Mouse (Mus musculus) lung, postnatal 36 days (tissue): ENCODE measurements around the gene Ntng2.

ENCODE experiments used
- DNase-seq: peaks from one replicate; pipeline ENCODE4 v3.0.0; 2022; ENCODE audit warnings: mixed read lengths

Ntng2 gene

GRCm38 (mm10) chr2:29235811-29236210 lies 17.0 kb downstream of the Ntng2 start:
- no peak for DNase-seq

GRCm38 (mm10) chr2:29235026-29235425 lies 17.8 kb downstream of the Ntng2 start:
- DNase-seq: no peak

GRCm38 (mm10) chr2:29234002-29234401 lies 18.8 kb downstream of the Ntng2 start:
- DNase-seq: no peak

- DNase-seq: no peak
Observed at GRCm38 (mm10) chr2:29230191-29230835, 22.5 kb downstream of the Ntng2 start.

- no peak for DNase-seq
Observed at GRCm38 (mm10) chr2:29226671-29227070, 26.1 kb downstream of the Ntng2 start.

GRCm38 (mm10) chr2:29223591-29224262 lies 29.1 kb downstream of the Ntng2 start:
- no peak for DNase-seq

- DNase-seq: peak; percentile 23
Observed at GRCm38 (mm10) chr2:29222302-29222701, 30.5 kb downstream of the Ntng2 start.

- no peak for DNase-seq
Observed at GRCm38 (mm10) chr2:29218831-29219230, 34.0 kb downstream of the Ntng2 start.

GRCm38 (mm10) chr2:29217897-29218296 lies 34.9 kb downstream of the Ntng2 start:
- peak; percentile 34 for DNase-seq

GRCm38 (mm10) chr2:29217042-29217441 lies 35.8 kb downstream of the Ntng2 start:
- no peak for DNase-seq

- peak; percentile 51 for DNase-seq
Observed at GRCm38 (mm10) chr2:29216286-29217012, 36.4 kb downstream of the Ntng2 start.

GRCm38 (mm10) chr2:29206156-29206555 lies 46.6 kb downstream of the Ntng2 start:
- DNase-seq: no peak

- no peak for DNase-seq
Observed at GRCm38 (mm10) chr2:29201223-29201955, 51.4 kb downstream of the Ntng2 start.

GRCm38 (mm10) chr2:29199909-29200308 lies 52.9 kb downstream of the Ntng2 start:
- peak; percentile 74 for DNase-seq

GRCm38 (mm10) chr2:29198446-29198845 lies 54.4 kb downstream of the Ntng2 start:
- DNase-seq: no peak

GRCm38 (mm10) chr2:29196844-29197243 lies 56.0 kb downstream of the Ntng2 start:
- no peak for DNase-seq

GRCm38 (mm10) chr2:29194547-29195463 lies 58.0 kb downstream of the Ntng2 start:
- peak; percentile 81 for DNase-seq

GRCm38 (mm10) chr2:29193819-29194546 lies 58.8 kb downstream of the Ntng2 start:
- no peak for DNase-seq

GRCm38 (mm10) chr2:29192629-29193278 lies 60.1 kb downstream of the Ntng2 start:
- DNase-seq: peak; percentile 11
